Mouse (Mus musculus) midbrain, postnatal 0 days (tissue): ENCODE results near the gene Fbf1. TPM values are rescaled to one million over a fixed set of nuclear protein-coding genes. Genes with fewer than 3 reads are reported as not detected.

Source experiments
- ATAC-seq: fragments of 200-750 bp; cut with Nextera tagmentation; 2 replicates; pipeline ENCODE4 v1.8.0; 2017; ENCODE audit warnings: moderate number of reproducible peaks, mild to moderate bottlenecking, moderate TSS enrichment, moderate library complexity; ENCODE audit not compliant: low FRiP score
- DNase-seq: peaks from one replicate; pipeline ENCODE4 v3.0.0-alpha.2; 2015; ENCODE audit warnings: low spot score
- H3K27ac ChIP-seq: fragments of 300-500 bp; sonication (generic); 2 replicates; pipeline ENCODE4 v1.5.1; 2014; ENCODE audit warnings: low read depth, mild to moderate bottlenecking, low read length, mixed read lengths
- H3K27me3 ChIP-seq: fragments of 300-500 bp; sonication (generic); 2 replicates; pipeline ENCODE4 v1.6.1; 2014; ENCODE audit warnings: low read length, control low read depth, mixed read lengths; ENCODE audit not compliant: insufficient read depth
- H3K36me3 ChIP-seq: fragments of 300-500 bp; sonication (generic); 2 replicates; pipeline ENCODE4 v1.6.1; 2014; ENCODE audit warnings: low read length, control low read depth, mixed read lengths; ENCODE audit not compliant: insufficient read depth
- H3K4me1 ChIP-seq: fragments of 300-500 bp; sonication (generic); 2 replicates; pipeline ENCODE4 v1.6.1; 2014; ENCODE audit warnings: mild to moderate bottlenecking, control low read depth, antibody characterized with exemption, low read length, mixed read lengths; ENCODE audit not compliant: insufficient read depth
- H3K4me2 ChIP-seq: fragments of 300-500 bp; sonication (generic); 2 replicates; pipeline ENCODE4 v1.6.1; 2014; ENCODE audit warnings: low read depth, mild to moderate bottlenecking, low read length, mixed read lengths; ENCODE audit not compliant: poor library complexity, severe bottlenecking
- H3K4me3 ChIP-seq: fragments of 300-500 bp; sonication (generic); 2 replicates; pipeline ENCODE4 v1.5.1; 2014; ENCODE audit warnings: low read depth, mild to moderate bottlenecking, low read length, moderate library complexity
- H3K9ac ChIP-seq: fragments of 300-500 bp; sonication (generic); replicated peaks from 2 replicates; pipeline ENCODE4 v1.6.1; 2014; ENCODE audit warnings: mild to moderate bottlenecking, low read length, moderate library complexity, mixed read lengths; ENCODE audit not compliant: poor library complexity, severe bottlenecking
- H3K9me3 ChIP-seq: fragments of 300-500 bp; sonication (generic); 2 replicates; pipeline ENCODE4 v1.6.1; 2016; ENCODE audit warnings: low read length, control low read depth
- CTCF ChIP-seq: IDR thresholded peaks from 2 replicates; pipeline ENCODE4 v1.5.1; 2016; ENCODE audit warnings: antibody characterized with exemption, mild to moderate bottlenecking
- WGBS: fragments of 180-500 bp; shearing (Covaris S2); extraction: QIAGEN DNeasy Blood & Tissue Kit; methylation state at CpG from one replicate; pipeline ENCODE4 v1.1.7; 2014; 5-methylcytosine and 5-hydroxymethylcytosine counted together
- polyA plus RNA-seq: library from polyadenylated mRNA; unstranded; fragments of >200 nt; fragmentation: Nextera tagmentation; extraction: Ambion mirVana; gene quantifications from 2 replicates; pipeline ENCODE4 v1.2.1, GENCODE M21; 2015
- total RNA-seq: library from RNA; depleted of rRNA; stranded (reverse); fragments of >200 nt; gene quantifications from 2 replicates; pipeline ENCODE4 v1.2.3, GENCODE M21; 2014

Fbf1 gene
- total and polyA plus RNA-seq, 2 experiments from 2014 or later = 43.7 to 83.0 TPM

- Histone ChIP-seq H3K27me3 (no peaks in the 10 kb centered on the region), H3K27ac (peak overlapping the region; percentile 18; the same call in 1 of the 2 replicates), H3K36me3 (peaks cover 77% of the 10 kb centered on the region), H3K4me3 (no peak overlapping the region), H3K9me3 (no peaks in the 10 kb centered on the region), H3K9ac (no peak overlapping the region), H3K4me1 (no peaks in the 10 kb centered on the region), H3K4me2 (no peak overlapping the region)
- DNase-seq (peak; percentile 55), ATAC-seq (peak; percentile 33; the same call in 1 of the 2 replicates)
- no peak for TF ChIP-seq CTCF
- 74% methylated on average over 25 of the region's 25 CpGs for WGBS
These were observed 21.5 kb downstream of the Fbf1 start for GRCm38 (mm10) chr11:116146294-116146985.

DNA sequence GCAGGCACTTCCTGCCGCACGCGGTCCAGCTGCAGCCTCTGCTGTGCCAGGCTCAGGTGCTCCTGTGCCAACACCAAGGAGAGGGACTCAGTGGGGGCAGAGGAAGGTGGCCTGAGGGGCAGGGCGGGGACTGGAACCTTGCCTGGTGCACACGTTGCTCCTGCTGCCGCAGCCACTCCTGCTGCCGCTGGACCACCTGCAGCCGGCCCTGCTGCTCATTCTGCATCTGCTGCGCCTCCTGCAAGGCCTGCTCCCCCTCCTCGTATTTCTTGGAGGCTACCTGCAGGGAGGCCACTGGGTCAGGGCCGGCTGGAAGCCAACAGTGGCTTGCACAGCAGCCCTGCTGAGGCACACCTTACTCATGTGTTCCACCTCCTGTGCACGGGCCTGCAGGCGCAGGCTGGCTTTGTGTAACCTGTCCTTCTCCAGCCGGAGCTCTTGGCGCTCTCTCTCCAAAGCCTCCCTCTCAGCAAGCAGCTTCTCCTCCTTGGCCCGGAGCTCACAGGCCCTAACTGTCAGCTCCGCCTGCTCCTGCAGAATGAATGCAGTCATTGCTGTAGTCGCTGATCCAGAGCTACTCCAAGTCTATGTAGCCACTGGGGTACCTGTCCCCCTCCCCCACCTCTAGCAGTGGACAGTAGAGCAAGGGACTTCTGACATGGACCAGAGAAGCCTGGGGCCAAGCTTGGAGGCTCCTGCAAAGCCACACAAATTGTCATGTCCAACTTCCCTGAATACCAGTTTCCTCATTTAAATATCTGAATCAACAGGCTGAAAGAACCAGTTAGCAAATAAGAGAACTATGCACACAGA, 22.3 kb downstream of the Fbf1 start:
- Histone ChIP-seq H3K9ac (no peak overlapping the region), H3K4me2 (no peak overlapping the region), H3K36me3 (peaks cover 72% of the 10 kb centered on the region), H3K4me3 (no peak overlapping the region), H3K27ac (peak overlapping the region; percentile 38; the same call in 1 of the 2 replicates), H3K9me3 (no peaks in the 10 kb centered on the region), H3K4me1 (no peaks in the 10 kb centered on the region), H3K27me3 (no peaks in the 10 kb centered on the region)
- 59% methylated on average over 18 of the region's 18 CpGs for WGBS
- ATAC-seq = no peak
- DNase-seq = no peak
- no peak for TF ChIP-seq CTCF

DNA sequence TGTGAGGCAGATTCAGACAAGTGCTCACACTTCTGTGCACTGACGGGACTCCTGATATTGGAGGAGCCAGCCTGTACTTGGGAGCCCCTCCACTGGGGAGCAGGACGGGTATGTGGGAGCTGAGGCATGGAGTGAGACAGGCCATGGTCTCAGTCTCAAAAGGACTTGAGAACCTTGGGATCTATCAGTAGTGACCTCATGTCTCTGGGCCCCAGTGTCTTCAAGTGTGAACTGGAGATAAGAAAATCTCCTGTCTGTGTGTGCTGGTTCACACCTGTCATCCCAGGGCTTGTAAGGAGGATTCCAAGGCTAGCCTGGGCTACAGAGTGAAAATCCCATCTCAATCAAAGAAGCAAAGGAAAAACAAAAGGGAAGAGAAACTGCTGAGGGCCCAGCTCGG, 24.5 kb downstream of the Fbf1 start:
- WGBS = 80% methylated on average over 3 of the region's 3 CpGs
- H3K4me1 ChIP-seq = no peaks in the 10 kb centered on the region
- no peak for TF ChIP-seq CTCF
- H3K27me3 ChIP-seq = no peaks in the 10 kb centered on the region
- no peak overlapping the region for H3K4me3 ChIP-seq
- H3K27ac ChIP-seq = no peak overlapping the region
- H3K36me3 ChIP-seq = peaks cover 51% of the 10 kb centered on the region
- DNase-seq (no peak), ATAC-seq (no peak)
- no peak overlapping the region for H3K4me2 ChIP-seq
- no peaks in the 10 kb centered on the region for H3K9me3 ChIP-seq
- H3K9ac ChIP-seq = no peak overlapping the region

GRCm38 (mm10) chr11:116142211-116142991, 25.6 kb downstream of the Fbf1 start:
- no peaks in the 10 kb centered on the region for H3K9me3 ChIP-seq
- no peak overlapping the region for H3K27ac ChIP-seq
- H3K36me3 ChIP-seq = peaks cover 41% of the 10 kb centered on the region
- H3K4me2 ChIP-seq = no peak overlapping the region
- no peaks in the 10 kb centered on the region for H3K4me1 ChIP-seq
- WGBS = 77% methylated on average over 10 of the region's 10 CpGs
- H3K4me3 ChIP-seq = no peak overlapping the region
- ATAC-seq (no peak), DNase-seq (no peak)
- H3K27me3 ChIP-seq = no peaks in the 10 kb centered on the region
- no peak overlapping the region for H3K9ac ChIP-seq
- no peak for TF ChIP-seq CTCF

GRCm38 (mm10) chr11:116138468-116139138, 29.4 kb downstream of the Fbf1 start, which contains the start of gene Mrpl38:
TSS of gene Mrpl38 (minus strand) at chr11:116138868.
- H3K27me3 ChIP-seq = no peaks in the 10 kb centered on the region
- TF ChIP-seq CTCF = peak; percentile 85
- WGBS = 3% methylated on average over 58 of the region's 60 CpGs
- H3K9me3 ChIP-seq = no peaks in the 10 kb centered on the region
- H3K4me2 ChIP-seq = peak within 1 kb of the TSS; percentile 80
- DNase-seq (peak; percentile 96), ATAC-seq (peak; percentile 89)
- H3K27ac ChIP-seq = peak within 1 kb of the TSS; percentile 67; the same call in 1 of the 2 replicates
- no peaks in the 10 kb centered on the region for H3K4me1 ChIP-seq
- peak within 1 kb of the TSS; percentile 85 for H3K4me3 ChIP-seq
- peak within 1 kb of the TSS; percentile 76 for H3K9ac ChIP-seq
- H3K36me3 ChIP-seq = peaks cover 28% of the 10 kb centered on the region
